Mouse (Mus musculus): ENCODE results near the gene Robo1. TPM values are rescaled to one million over a fixed set of nuclear protein-coding genes. Genes with fewer than 3 reads are reported as not detected.

Robo1 gene
- polyA plus RNA-seq, 1 experiment, result 2.2 TPM

GRCm38 (mm10) chr16:72693446-72694274, 385.6 kb downstream of the Robo1 start:
- Histone ChIP-seq H3K4me3 (ENCODE audit: insufficient read depth, low read depth, low read length) (no peak overlapping the region), H3K36me3 (ENCODE audit: control insufficient read depth, insufficient read depth, low read length) (no peaks in the 10 kb centered on the region), H3K27me3 (replicated peaks; ENCODE audit: control insufficient read depth, insufficient read depth, low read length) (no peaks in the 10 kb centered on the region), H3K4me1 (ENCODE audit: control insufficient read depth, insufficient read depth, low read length) (no peaks in the 10 kb centered on the region), H3K27ac (ENCODE audit: insufficient read depth, low read depth, low read length) (no peak overlapping the region)
- WGBS, result 71% methylated on average over 14 of the region's 14 CpGs
- TF ChIP-seq POLR2A (IDR thresholded peaks at IDR 0.05; ENCODE audit: low read depth, low read length), result no peak
- no peak for TF ChIP-seq CTCF (conservative IDR thresholded peaks at IDR 0.05; ENCODE audit: insufficient read depth, insufficient read length, low read depth, low read length)
- DNase-seq, result no peak

DNA sequence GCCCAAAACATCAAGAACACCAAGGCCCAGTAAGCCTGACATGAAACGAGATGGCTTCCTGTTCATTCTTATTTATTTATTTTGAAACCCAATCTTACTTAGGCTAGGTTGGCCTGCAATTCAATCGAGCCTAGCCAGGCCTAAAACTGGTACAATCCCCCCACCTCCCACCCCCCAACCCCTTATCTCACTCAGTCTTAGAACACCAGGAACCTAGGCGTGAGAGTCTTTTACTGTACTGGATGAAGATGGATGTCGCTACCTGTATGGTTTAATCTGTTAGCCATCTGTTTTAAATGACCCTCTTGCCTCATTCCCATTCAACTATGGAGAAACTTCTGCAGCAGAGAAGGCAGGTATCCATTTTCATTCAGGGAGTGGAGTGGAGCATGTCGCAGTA, 386.7 kb downstream of the Robo1 start:
- no peak for TF ChIP-seq POLR2A (IDR thresholded peaks at IDR 0.05; ENCODE audit: low read depth, low read length)
- no peaks in the 10 kb centered on the region for H3K27me3 ChIP-seq (replicated peaks; ENCODE audit: control insufficient read depth, insufficient read depth, low read length)
- H3K4me3 ChIP-seq (ENCODE audit: insufficient read depth, low read depth, low read length), result no peak overlapping the region
- no peak for DNase-seq
- WGBS, result 65% methylated on average over 5 of the region's 5 CpGs
- no peaks in the 10 kb centered on the region for H3K4me1 ChIP-seq (ENCODE audit: control insufficient read depth, insufficient read depth, low read length)
- H3K36me3 ChIP-seq (ENCODE audit: control insufficient read depth, insufficient read depth, low read length), result no peaks in the 10 kb centered on the region
- no peak overlapping the region for H3K27ac ChIP-seq (ENCODE audit: insufficient read depth, low read depth, low read length)

GRCm38 (mm10) chr16:72699238-72700006, 391.3 kb downstream of the Robo1 start:
- no peak overlapping the region for H3K4me3 ChIP-seq (ENCODE audit: insufficient read depth, low read depth, low read length)
- TF ChIP-seq POLR2A (IDR thresholded peaks at IDR 0.05; ENCODE audit: low read depth, low read length) (no peak), CTCF (conservative IDR thresholded peaks at IDR 0.05; ENCODE audit: insufficient read depth, insufficient read length, low read depth, low read length) (no peak)
- no peak for DNase-seq
- WGBS, result 74% methylated on average over 12 of the region's 12 CpGs
- no peaks in the 10 kb centered on the region for H3K4me1 ChIP-seq (ENCODE audit: control insufficient read depth, insufficient read depth, low read length)
- no peaks in the 10 kb centered on the region for H3K36me3 ChIP-seq (ENCODE audit: control insufficient read depth, insufficient read depth, low read length)
- no peak overlapping the region for H3K27ac ChIP-seq (ENCODE audit: insufficient read depth, low read depth, low read length)
- no peaks in the 10 kb centered on the region for H3K27me3 ChIP-seq (replicated peaks; ENCODE audit: control insufficient read depth, insufficient read depth, low read length)

DNA sequence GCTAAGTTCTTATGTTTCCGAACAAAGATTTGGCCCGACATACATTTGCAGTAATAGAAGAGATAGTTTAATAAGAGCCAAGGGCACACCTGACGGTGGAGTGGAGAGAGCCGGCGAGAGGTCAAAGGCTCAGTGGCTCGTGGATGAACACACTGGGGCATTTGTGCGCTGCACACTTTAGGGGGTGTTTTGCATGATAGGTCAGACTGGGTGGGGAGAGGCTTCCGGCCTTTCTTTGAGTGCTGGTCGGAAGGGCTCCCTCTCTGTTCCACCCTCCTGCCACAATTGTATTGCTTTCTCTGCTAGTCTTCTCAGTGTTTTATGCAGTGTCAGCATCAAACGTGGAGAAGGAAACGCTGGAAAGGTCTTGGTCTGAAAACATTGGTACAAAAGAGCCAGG, 392.2 kb downstream of the Robo1 start:
- H3K27me3 ChIP-seq (replicated peaks; ENCODE audit: control insufficient read depth, insufficient read depth, low read length), result no peaks in the 10 kb centered on the region
- WGBS, result 80% methylated on average over 11 of the region's 11 CpGs
- H3K27ac ChIP-seq (ENCODE audit: insufficient read depth, low read depth, low read length), result no peak overlapping the region
- H3K4me1 ChIP-seq (ENCODE audit: control insufficient read depth, insufficient read depth, low read length), result no peaks in the 10 kb centered on the region
- DNase-seq, result no peak
- H3K36me3 ChIP-seq (ENCODE audit: control insufficient read depth, insufficient read depth, low read length), result no peaks in the 10 kb centered on the region
- no peak for TF ChIP-seq CTCF (conservative IDR thresholded peaks at IDR 0.05; ENCODE audit: insufficient read depth, insufficient read length, low read depth, low read length)
- no peak overlapping the region for H3K4me3 ChIP-seq (ENCODE audit: insufficient read depth, low read depth, low read length)

DNA sequence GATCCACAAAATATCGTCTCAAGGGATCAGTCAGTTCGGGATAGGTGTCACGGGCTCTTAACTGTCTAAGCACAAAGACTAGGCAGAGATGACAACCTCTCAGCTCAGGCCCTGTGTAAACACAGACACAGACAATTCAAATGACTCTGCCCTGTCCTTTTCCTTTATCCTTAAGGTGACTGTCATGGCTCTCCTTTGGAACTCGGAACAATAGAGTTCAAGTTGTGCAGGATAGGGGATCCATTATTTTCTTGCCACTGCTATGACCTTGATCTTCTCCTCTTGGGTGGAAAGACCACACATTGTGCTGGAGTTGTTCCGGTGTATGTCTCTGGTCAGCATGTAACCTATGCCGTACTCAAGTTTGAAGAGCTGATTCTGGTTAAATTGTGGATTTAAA, 395.4 kb downstream of the Robo1 start:
- DNase-seq, result no peak
- Histone ChIP-seq H3K4me3 (ENCODE audit: insufficient read depth, low read depth, low read length) (no peak overlapping the region), H3K36me3 (ENCODE audit: control insufficient read depth, insufficient read depth, low read length) (no peaks in the 10 kb centered on the region), H3K27me3 (replicated peaks; ENCODE audit: control insufficient read depth, insufficient read depth, low read length) (no peaks in the 10 kb centered on the region), H3K4me1 (ENCODE audit: control insufficient read depth, insufficient read depth, low read length) (no peaks in the 10 kb centered on the region), H3K27ac (ENCODE audit: insufficient read depth, low read depth, low read length) (no peak overlapping the region)
- 92% methylated on average over 6 of the region's 6 CpGs for WGBS
- TF ChIP-seq CTCF (conservative IDR thresholded peaks at IDR 0.05; ENCODE audit: insufficient read depth, insufficient read length, low read depth, low read length), result no peak
- TF ChIP-seq POLR2A (IDR thresholded peaks at IDR 0.05; ENCODE audit: low read depth, low read length), result no peak

- H3K36me3 ChIP-seq (ENCODE audit: control insufficient read depth, insufficient read depth, low read length), result no peaks in the 10 kb centered on the region
- H3K4me1 ChIP-seq (ENCODE audit: control insufficient read depth, insufficient read depth, low read length), result no peaks in the 10 kb centered on the region
- DNase-seq, result no peak
- H3K27me3 ChIP-seq (replicated peaks; ENCODE audit: control insufficient read depth, insufficient read depth, low read length), result no peaks in the 10 kb centered on the region
- WGBS, result 67% methylated on average over 5 of the region's 5 CpGs
- no peak overlapping the region for H3K27ac ChIP-seq (ENCODE audit: insufficient read depth, low read depth, low read length)
- TF ChIP-seq POLR2A (IDR thresholded peaks at IDR 0.05; ENCODE audit: low read depth, low read length) (no peak), CTCF (conservative IDR thresholded peaks at IDR 0.05; ENCODE audit: insufficient read depth, insufficient read length, low read depth, low read length) (no peak)
- no peak overlapping the region for H3K4me3 ChIP-seq (ENCODE audit: insufficient read depth, low read depth, low read length)
Measured at GRCm38 (mm10) chr16:72705851-72706250, 397.7 kb downstream of the Robo1 start.

- Histone ChIP-seq H3K4me1 (ENCODE audit: control insufficient read depth, insufficient read depth, low read length) (no peaks in the 10 kb centered on the region), H3K27me3 (replicated peaks; ENCODE audit: control insufficient read depth, insufficient read depth, low read length) (no peaks in the 10 kb centered on the region), H3K27ac (ENCODE audit: insufficient read depth, low read depth, low read length) (no peak overlapping the region), H3K4me3 (ENCODE audit: insufficient read depth, low read depth, low read length) (no peak overlapping the region), H3K36me3 (ENCODE audit: control insufficient read depth, insufficient read depth, low read length) (no peaks in the 10 kb centered on the region)
- no peak for DNase-seq
- TF ChIP-seq CTCF (conservative IDR thresholded peaks at IDR 0.05; ENCODE audit: insufficient read depth, insufficient read length, low read depth, low read length) (no peak), POLR2A (IDR thresholded peaks at IDR 0.05; ENCODE audit: low read depth, low read length) (no peak)
- 72% methylated on average over 2 of the region's 2 CpGs for WGBS
Measured at GRCm38 (mm10) chr16:72708526-72708925, 400.4 kb downstream of the Robo1 start.
